Mouse (Mus musculus) gastrocnemius, postnatal 14 days (tissue): ENCODE measurements around the gene Kcnc1. TPM values are rescaled to one million over a fixed set of nuclear protein-coding genes. Genes with fewer than 3 reads are reported as not detected.
A peak's percentile ranks its signal among the peaks of the same experiment; 100 is the strongest.

Experiments
- DNase-seq: peaks from one replicate; pipeline ENCODE4 v3.0.0; 2021; ENCODE audit warnings: mixed read lengths
- intact Hi-C: fragments of 180-260 bp; cut with DNase I; formaldehyde crosslinking; loops from one replicate; pipeline ENCODE4 v1.15.1; 2025; ENCODE audit warnings: low total_unique reads
- long read RNA-seq, 2 experiments: library from polyadenylated mRNA; stranded (forward); transcript quantifications; one replicate each; pipeline ENCODE4 v2.0.0; 2021
- total RNA-seq, 2 experiments: library from RNA; stranded (reverse); gene quantifications; 2 replicates each; pipeline ENCODE4 v1.2.3; 2021

Kcnc1 gene
- total RNA-seq = 10 to 100 TPM; 34.8 to 35.1 TPM
- long read RNA-seq, experiment 1, full-length matches to known transcripts = 3 of 16 reads
- long read RNA-seq, experiment 1, partial matches to known transcripts = 0 of 16 reads
- long read RNA-seq, experiment 1, other reads (novel, unspliced or antisense) = 13 of 16 reads
- long read RNA-seq, experiment 2, full-length matches to known transcripts = 3 of 19 reads
- long read RNA-seq, experiment 2, partial matches to known transcripts = 1 of 19 reads
- long read RNA-seq, experiment 2, other reads (novel, unspliced or antisense) = 15 of 19 reads

DNA sequence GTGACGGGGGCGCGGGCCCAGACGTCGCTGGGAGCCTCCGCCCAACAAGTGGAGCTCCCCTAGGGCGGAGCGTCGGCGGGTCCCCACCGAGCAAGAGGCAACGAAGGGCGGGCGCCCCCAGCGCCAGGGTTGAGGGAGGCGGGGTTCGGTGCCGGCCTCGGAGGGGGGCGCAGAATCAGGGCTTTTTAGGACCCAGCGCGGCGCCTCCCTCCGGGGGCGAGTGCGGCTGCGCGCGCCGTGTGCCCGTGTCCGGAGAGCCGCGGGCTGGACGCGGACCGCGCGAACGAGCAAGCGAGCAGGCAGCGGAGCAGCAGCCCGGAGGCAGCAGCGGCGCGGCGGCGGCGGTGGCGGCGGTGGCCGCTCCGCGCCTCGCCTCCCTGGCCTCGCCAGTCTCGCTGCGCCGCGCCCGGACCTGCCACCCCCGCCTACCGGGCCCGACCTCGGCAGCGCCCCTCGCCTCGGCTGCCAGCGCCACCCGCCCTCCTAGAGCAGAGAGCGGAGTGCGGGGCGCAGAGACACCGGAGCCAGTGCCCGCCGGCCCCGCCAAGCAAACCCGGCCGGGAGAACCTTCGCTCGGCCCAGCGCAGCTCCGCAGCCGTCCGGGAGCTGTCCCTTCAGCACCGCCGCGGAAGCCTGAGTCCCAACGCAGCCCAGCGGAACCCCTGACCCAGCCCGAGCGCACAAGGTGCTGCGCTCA lies at the start of gene Kcnc1:
Gene Kcnc1, plus strand, starts transcription at position 267 of the 697 bp plus-strand sequence.
- peak; percentile 82 for DNase-seq
- intact Hi-C loops = no loop called here

DNA sequence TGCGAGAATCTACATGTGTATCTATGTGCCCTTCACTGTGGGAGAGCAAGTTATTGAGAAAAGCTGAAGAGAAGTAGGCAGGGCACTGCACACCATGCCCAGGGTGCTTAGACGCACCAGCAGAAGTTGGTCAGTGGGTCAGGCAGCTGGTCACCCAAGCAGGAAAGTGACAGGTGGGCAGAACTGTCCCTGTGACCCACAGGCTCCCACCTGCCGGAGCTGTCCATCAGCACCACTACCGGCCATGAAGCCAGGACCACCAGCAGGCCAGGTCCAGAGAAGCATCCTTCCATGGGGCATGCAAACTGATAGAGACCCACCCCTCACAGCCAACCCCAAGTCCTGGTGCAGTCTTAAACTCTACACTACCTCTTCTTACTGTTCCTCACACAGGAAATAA lies 48.6 kb upstream of the Kcnc1 start:
- peak; percentile 46 for DNase-seq
- intact Hi-C loops = no loop called here

DNA sequence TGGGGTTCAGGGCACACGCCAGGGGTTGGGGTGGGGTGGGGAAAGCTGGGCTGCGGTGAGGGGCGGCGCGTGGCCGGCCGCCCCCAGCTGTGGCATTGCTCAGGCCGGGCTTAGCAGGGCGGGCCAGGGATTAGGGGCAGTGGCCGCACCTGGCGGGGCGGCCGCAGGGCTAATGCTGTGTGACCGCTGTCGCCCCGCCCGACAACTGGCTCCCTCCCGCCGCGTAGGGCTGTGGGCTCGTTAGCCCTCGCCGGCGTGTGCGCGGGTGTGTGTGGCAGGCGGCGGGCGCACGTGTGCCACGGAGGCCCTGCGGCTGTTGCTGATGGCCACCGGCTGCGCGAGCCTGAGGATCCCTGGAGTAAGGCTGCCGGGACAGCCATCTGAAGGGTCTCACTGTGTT lies 47.5 kb upstream of the Kcnc1 start:
- intact Hi-C loops = no loop called here
- peak; percentile 42 for DNase-seq

DNA sequence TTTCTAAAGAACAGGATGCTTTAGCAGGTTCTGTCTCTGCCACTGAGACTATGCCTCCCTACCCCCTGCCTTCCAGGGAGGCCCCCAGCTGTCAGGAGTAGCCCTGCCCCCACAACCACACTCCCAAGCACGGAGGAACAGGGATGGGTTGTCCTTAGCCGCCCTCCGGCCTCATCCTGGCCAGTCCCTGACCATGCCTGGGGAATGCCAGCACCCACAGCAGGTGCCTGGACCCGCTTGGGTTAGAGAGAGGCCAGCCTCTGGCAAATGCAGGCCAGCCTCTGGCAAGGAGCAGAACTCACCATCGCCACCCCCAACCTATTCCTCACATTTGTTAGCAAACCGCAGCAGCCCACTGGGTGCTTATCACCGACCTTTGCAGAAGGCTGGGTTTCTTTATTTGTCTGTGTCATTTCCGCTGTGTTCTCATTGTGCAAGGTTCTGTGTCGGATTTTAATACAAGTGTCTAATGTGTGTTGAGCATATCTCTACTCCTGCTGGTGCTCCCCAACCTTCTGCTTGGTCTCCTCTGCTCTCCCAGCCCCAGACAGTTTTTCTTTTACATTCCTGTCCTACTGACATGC lies 46.1 kb upstream of the Kcnc1 start:
- peak; percentile 82 for DNase-seq
- intact Hi-C loops = no loop called here

DNA sequence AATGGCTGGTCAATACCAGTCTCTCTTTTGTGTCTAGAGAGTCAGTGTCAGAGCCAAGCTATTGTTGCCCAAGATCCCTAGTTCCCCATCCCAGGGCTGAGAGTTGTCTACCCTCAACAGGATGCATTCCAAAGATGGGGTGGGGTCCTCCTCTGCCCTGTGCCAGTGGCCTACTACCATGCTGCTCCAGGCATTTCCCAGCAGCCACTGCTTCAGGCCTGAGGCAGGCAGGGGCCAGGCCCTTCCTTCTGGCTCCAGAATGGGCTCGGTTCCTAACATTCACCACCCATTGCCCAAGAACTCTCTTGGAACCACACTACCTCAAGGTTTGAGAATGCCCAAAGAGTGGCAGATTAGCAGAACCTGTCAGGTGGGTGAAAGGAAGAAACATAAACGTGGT lies 43.5 kb upstream of the Kcnc1 start:
- no peak for DNase-seq
- intact Hi-C loops = no loop called here

DNA sequence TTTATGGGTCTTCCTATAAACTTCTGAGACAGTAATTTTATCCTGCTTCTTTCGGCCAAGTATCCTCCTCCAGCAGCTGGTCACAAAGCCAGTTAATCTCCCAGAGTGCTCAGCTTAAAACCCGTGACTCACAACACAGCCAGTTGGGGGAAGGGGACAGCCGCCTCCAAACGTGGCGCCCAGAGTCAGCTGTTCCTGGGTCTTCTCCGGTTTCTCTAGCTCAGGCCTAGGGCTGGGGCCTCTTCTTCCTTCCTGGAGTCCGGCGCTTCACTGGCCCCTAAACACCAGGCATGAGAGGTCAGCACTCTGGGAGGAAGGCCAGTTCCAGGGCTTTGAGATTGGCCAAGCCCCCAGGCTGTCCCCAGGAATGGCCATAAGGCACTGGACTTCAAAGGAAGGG lies 43.1 kb upstream of the Kcnc1 start:
- intact Hi-C loops = no loop called here
- peak; percentile 72 for DNase-seq

DNA sequence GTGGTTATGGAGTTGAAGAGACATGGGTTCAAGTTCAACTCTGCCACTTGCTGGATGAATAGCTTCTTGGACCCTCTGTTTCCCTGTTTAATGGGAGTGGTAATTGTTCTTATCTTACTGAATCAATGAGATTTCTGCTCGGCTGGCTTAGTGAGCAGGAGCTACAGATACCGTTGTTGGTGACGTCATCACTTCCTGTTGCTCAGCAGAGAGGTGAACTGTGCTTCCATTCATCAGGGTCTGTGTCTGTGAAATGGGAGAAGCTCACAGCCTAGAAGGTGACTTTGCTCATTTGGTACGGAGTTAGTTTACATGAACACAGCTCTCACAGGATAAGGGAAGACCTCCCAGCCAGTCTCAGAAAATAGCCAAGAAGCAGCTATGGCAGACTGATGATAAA lies 42.4 kb upstream of the Kcnc1 start:
- DNase-seq = no peak
- intact Hi-C loops = no loop called here

DNA sequence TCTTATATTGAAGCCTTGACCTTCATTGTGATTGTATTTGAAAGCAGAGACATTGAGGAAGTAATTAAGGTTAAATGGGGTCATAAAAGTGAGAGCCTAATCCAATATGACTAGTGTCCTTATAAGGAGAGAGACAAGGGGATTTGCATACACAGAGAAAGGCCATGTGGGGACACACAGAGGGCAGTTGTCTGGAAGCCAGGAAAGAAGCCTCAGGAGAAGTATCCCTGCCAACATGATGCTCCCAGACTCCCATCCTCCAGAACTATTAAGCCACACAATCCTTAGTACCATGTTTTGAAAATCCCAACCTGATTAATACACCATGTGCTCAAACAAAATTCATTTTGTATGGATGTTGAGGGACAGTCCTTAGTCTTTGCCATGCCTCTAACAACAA lies 34.5 kb upstream of the Kcnc1 start:
- intact Hi-C loops = no loop called here
- DNase-seq = no peak

DNA sequence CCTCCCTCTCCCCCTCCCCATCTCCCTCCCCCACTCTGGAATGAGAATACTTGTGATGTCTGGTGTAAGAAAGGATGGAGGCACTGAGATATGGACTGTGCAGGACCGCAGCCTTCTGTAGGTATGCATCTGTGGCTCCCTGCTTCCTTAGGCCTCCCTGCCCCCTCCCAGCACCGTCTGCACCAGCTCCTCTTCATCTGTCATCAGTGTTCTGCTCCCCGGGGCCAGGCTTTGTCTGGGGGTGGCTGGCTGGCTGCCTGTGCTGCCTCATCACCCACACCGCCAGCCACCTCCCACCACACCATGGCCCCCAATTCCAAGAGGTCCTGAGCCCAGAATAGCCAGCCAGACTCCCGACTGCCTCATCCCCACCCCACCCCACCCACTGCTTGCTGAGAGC lies 32.1 kb upstream of the Kcnc1 start:
- intact Hi-C loops = no loop called here
- DNase-seq = no peak

DNA sequence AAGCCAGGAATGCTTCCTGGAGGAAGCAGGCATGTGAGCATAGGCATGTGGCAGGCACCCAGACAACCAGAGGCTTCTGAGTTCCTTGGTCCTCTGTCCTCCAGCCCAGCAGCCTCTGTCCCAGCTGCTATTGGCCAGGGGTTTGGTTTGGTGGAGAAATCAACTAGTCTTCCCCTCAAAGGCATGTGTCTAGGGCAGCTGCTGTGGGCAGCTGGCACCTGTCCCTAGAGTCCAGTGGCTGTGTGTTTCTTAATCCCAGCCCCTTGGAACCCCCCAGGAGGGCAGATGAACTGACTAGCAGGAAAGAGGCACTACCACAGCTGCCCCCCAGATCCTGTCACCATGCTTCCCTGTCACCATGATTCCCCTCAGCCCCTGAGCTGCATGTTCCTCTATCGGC lies 30.5 kb upstream of the Kcnc1 start:
- intact Hi-C loops = no loop called here
- DNase-seq = no peak

DNA sequence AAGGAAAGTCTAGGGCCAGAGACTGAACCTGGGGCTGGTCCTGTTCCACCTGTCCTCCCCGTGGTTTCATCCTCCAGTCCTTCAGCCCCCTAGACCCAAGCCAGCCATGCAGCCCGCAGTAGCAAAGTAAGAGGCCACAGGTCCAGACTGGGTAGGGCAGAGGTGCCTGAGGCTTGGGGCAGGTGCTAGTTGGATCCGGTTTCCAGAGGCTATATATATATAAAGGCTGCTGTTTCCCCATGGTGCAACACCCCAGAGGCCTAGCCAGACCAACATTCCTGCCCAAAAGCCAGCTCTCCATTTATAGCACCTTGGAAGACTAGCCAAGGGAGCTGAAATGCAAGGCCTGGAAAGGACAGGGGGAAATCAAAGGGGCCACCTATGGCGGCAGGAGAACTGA lies 25.2 kb upstream of the Kcnc1 start:
- peak; percentile 49 for DNase-seq
- intact Hi-C loops = no loop called here

DNA sequence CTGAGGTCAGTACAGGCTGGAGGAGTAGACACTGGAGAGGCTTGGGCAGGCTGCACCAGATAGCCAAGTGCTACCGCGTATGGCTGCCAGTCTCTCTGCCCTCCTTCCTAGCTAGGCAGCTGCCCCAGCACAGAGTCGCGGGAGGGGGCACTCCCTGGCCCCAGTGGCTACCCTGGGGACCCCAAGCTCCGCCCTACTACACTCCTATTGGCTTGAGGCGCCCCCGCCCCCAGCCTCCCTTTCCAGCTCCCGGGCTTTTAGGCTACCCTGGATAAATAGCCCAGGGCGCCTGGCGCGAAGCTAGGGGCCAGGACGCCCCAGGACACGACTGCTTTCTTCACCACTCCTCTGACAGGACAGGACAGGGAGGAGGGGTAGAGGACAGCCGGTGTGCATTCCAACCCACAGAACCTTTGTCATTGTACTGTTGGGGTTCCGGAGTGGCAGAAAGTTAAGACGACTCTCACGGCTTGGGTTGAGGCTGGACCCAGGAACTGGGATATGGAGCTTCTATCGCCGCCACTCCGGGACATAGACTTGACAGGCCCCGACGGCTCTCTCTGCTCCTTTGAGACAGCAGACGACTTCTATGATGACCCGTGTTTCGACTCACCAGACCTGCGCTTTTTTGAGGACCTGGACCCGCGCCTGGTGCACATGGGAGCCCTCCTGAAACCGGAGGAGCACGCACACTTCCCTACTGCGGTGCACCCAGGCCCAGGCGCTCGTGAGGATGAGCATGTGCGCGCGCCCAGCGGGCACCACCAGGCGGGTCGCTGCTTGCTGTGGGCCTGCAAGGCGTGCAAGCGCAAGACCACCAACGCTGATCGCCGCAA lies 19.9 kb upstream of the Kcnc1 start, which contains the start of gene Myod1:
Gene Myod1, plus strand, starts transcription at position 303 of the 836 bp plus-strand sequence.
- intact Hi-C loops = no loop called here
- peak; percentile 88 for DNase-seq

DNA sequence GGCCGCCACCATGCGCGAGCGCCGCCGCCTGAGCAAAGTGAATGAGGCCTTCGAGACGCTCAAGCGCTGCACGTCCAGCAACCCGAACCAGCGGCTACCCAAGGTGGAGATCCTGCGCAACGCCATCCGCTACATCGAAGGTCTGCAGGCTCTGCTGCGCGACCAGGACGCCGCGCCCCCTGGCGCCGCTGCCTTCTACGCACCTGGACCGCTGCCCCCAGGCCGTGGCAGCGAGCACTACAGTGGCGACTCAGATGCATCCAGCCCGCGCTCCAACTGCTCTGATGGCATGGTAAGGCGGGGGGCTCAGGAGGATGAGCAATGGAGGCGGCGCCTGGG lies 19.3 kb upstream of the Kcnc1 start:
- intact Hi-C loops = no loop called here
- DNase-seq = peak; percentile 70

DNA sequence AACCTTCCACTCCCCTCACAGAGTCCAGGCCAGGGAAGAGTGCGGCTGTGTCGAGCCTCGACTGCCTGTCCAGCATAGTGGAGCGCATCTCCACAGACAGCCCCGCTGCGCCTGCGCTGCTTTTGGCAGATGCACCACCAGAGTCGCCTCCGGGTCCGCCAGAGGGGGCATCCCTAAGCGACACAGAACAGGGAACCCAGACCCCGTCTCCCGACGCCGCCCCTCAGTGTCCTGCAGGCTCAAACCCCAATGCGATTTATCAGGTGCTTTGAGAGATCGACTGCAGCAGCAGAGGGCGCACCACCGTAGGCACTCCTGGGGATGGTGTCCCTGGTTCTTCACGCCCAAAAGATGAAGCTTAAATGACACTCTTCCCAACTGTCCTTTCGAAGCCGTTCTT lies 18.2 kb upstream of the Kcnc1 start:
- peak; percentile 34 for DNase-seq
- intact Hi-C loops = loop anchor here (2.0 kb wide), 1 partner anchor 97 kb away; no protein-coding TSS in a partner anchor

DNA sequence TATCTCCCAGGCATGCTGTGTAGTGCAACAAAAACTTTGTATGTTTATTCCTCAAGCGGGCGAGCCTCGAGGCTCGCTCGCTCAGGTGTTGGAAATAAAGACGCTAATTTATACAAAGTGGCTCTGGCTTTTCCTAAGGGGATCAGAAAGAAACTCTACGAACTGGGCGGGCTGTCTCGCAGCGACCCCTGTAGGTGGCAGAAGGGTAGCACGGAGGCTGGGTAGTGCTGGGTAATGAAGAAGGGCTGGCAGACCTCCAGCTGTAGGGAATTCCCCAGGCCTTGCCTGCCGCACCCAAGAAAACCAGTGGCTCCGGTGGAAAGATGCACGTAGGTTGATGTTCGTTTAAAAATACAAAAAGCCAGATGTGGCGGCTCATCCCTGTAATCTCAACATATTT lies 17.3 kb upstream of the Kcnc1 start:
- intact Hi-C loops = loop anchor here (2.0 kb wide), 1 partner anchor 98 kb away; no protein-coding TSS in a partner anchor
- peak; percentile 84 for DNase-seq

DNA sequence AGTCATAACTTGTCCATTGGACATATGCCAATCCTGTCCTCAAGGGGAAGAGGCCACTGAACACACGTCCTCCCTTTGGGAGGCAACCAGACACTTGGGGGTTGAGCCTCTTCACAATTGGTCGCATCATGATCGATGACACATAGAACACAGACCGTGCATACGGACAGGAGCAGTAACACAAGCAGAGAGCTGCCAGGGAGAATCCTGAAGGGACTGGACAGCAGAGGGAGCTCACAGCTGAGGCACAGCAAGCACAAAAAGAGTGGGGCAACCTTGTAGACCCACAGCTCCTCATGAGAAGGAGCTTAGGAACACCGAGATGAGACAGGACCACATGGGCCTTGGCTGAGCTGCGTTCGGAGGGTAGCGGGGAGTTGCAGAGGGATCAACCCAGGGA lies 15.7 kb upstream of the Kcnc1 start:
- intact Hi-C loops = no loop called here
- DNase-seq = no peak

DNA sequence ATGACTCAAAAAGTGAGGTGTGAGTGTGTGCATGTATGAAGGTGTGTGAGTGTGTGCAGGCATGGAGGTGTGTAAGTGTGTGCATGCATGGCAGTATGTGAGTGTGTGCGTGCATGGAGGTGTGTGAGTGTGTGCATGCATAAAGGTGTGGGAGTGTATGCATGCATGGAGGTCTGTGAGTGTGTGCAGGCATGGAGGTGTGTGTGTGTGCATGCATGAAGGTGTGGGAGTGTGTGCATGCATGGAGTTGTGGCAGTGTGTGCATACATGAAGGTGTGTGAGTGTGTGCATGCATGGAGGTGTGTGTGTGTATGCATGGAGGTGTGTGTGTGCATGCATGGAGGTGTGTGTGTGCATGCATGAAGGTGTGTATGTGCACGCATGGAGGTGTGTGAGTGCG lies 8.9 kb upstream of the Kcnc1 start:
- intact Hi-C loops = no loop called here
- no peak for DNase-seq

DNA sequence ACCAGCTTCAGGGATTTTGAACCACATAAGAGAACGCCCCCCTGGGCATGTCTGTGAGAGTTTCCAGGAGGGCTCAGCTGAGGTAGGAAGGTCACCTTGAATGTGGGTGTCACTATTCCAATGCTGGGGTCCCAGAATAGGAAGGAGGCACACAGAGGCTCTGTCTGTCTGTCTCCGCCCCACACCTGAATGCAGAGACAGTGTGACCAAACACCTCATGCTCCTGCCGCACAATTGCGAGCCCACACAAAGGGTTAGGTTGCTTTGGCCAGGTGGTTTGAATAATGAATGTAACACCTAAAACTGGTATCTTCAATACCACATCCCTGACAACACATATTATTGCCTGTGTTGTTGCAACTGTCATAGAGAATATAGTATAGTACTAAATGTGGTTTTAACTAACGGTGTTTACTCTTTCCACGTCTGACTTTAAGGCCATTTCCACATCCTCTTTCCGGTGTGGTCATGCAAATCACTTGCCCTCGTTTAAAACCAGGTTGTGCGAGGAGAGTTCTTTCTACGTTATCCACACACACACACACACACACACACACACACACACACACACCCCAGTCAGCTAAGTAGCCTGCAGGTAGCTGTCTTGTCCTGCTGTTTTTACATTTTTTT lies 6.7 kb upstream of the Kcnc1 start:
- intact Hi-C loops = loop anchor here (5.0 kb wide), 1 partner anchor 218 kb away; no protein-coding TSS in a partner anchor
- no peak for DNase-seq

DNA sequence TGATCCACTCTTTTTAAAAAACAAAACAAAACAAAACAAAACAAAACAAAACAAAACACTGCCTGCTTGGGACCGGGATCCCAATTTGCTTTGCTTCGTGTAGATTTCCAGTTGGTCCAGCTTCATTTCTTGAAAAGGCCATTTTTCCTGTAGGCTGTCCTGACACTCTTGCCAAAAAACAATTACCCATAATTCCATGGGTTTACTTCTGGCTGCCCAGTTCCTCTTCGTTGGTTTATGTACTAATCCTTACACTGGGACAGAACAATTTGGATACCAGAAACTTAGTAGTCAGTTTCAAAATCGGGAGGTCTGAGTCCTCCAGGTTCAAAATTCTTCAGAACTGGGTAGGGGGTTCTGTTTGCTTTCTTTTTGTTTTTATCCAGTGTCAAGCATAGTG lies 6.1 kb upstream of the Kcnc1 start:
- intact Hi-C loops = loop anchor here (5.0 kb wide), 1 partner anchor 217 kb away; no protein-coding TSS in a partner anchor
- DNase-seq = no peak
